Mouse (Mus musculus): ENCODE results near the gene Plpp1. TPM values are rescaled to one million over a fixed set of nuclear protein-coding genes. Genes with fewer than 3 reads are reported as not detected.

Plpp1 gene
- total RNA-seq (2021): 10 to 100 TPM; 25.7 to 27.7 TPM
- long read RNA-seq, transcript Plpp1-201 (6 exons, 1,598 nt): major isoform, 13 of 30 reads
- long read RNA-seq, transcript Plpp1-202 (6 exons, 1,272 nt): minor isoform, 9 of 30 reads
- long read RNA-seq, partial matches to known transcripts: 1 of 30 reads
- long read RNA-seq, other reads (novel, unspliced or antisense): 7 of 30 reads

DNA sequence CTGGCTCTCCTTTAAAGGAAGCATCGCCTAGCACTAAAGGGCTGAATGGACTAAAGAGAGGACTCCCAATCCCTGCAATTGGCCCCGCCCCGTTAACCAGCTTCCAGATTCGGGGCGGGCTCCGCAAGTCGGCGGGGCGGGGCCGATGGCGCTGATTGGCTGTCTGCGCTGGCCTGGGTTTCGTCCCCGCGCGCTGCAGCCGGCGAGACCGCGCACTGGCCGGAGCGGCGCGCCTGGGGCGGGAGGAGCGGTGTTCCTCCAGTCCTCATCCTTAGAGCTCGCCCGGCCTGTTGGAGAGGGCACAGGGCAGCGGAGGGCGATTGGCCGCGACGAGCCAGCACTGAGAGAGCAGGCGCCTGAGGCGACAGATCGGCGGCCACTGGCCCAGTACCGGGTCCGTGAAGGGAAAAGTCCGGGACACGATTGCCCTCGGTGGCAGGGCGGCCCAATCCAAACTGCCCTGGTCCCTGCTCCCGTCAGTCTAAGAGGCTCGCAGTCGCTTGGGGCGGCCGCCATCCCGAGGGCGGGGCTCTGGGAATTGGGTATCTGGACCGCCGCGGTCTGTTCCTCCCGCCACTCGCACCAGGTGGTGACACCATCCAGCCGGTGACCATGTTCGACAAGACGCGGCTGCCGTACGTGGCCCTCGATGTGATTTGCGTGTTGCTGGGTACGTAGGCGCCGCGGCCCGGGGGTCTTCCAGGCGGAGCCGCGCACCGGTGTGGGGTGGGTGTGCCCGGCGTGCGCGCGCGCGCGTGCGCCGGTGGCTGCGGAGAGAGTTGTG is at the start of gene Plpp1:
Gene Plpp1, plus strand, starts transcription at position 196 of the 784 bp plus-strand sequence.
- peak; percentile 90 to 96 for DNase-seq (ENCODE audit: low spot score in 2 of 2)

DNA sequence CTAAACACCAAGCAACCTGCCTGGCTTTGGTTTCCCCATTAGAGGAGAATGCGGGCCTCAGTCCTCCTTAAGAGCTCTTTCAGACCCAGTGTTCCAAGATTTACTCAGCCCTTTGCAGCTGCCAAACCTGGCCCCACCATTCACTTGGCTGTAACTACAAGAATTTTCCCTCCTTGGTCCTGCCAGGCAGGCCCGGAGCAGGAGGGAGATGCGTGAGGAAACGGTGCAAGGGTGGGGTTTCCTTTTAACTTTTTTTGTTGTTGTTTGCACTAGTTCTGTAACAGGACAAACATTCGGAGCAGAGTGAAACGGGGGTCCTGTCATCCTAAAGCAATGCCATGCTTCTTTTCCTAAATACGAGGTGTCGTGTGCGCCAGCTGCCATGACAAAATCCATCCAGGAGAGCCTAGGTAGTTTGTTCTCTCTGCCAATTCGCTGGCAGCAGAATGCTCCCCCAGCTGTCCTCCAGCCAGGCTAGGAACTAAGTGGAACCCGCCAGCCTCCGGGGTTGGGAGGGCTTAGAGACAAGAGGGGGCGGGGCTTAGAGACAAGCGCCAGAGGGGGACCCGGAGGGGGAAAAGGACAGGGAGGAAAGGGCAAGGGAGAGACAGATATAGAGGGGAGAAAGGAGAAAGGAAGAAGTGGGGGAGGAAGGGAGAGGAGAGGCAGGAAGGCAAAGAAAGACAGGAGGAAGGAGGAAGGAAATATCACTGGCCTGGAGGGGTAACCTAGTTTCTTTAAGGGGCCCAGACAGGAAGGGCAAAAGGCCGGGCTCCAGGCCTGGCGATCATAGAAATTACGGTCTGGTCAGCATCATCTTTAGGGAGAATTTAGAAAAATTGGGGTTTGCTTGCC is 48.9 kb upstream of the Plpp1 start:
- DNase-seq (ENCODE audit: low spot score in 2 of 2): no peak

- DNase-seq (ENCODE audit: low spot score in 2 of 2): no peak
Measured at GRCm38 (mm10) chr13:112752309-112752975, 48.1 kb upstream of the Plpp1 start.

- no peak for DNase-seq (ENCODE audit: low spot score in 2 of 2)
Measured at GRCm38 (mm10) chr13:112753522-112753921, 47.1 kb upstream of the Plpp1 start.

- DNase-seq (ENCODE audit: low spot score in 2 of 2): no peak
Measured at GRCm38 (mm10) chr13:112754871-112755270, 45.7 kb upstream of the Plpp1 start.

- peak in 1 of 2 experiments; percentile 27 for DNase-seq (ENCODE audit: low spot score in 2 of 2)
Measured at GRCm38 (mm10) chr13:112755507-112756010, 45.0 kb upstream of the Plpp1 start.

DNA sequence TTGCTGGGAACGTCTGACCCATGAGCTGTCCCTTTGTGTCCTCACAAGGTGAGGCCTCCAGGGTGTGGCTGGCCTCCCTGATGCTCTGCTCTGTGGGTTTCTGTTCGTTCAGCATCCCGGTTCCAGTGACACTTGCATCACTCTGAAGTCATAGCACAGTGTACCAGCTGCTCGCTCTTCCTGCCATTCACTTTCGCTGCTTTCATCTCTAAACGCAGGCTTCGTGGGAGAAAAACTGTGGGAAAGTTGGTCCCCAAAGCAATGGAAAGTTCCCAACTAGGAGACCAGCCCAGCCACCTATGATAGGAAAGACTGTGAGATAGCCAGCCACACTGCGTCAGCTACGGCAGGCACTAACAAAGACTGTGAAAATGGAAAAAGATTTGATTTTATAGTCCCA is 43.2 kb upstream of the Plpp1 start:
- no peak for DNase-seq (ENCODE audit: low spot score in 2 of 2)

DNA sequence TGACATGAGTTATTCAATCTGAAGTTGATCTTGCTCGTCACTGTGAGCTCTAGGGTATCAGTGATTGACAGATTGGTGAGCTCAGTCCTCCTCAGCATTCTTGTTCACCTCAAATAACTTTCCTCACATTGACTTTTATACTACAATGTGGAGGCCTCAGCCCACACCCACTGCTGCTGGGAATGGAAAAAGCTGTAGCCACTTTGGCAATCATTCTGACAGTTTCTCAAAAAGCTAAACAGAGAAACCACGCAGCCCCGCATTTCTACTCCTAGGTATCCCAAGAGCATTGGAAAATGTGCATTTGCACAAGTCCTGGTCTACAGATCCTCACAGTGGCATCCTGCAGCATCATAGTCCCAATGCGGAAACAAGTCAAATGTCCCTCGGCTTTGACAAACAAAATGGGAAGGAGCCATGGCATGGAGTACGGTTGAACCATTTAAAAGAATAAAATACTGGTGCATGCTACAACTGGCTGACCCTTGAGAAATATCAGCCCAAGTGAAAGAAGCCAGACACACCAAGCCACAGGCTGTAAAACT is 42.0 kb upstream of the Plpp1 start:
- DNase-seq (ENCODE audit: low spot score in 2 of 2): no peak

DNA sequence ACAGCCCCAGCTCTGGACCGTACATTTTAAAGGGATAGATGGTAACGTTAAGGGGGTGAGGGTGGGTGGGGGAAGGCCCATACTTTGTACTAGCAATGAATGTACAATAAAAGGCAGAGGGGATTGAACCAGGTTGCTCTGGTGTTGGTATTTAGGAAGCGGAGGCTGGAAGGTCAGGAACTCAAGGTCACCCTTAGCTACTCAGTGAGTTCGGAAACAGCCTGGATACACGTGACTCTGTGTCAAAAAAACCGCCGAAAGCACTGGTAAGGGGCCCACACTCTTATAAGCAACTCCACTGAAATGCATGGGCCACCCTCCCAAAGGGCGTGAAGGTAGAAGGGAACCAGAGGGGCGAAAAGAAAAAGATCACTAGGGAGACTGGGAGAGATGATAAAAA is 41.2 kb upstream of the Plpp1 start:
- DNase-seq (ENCODE audit: low spot score in 2 of 2): no peak

DNA sequence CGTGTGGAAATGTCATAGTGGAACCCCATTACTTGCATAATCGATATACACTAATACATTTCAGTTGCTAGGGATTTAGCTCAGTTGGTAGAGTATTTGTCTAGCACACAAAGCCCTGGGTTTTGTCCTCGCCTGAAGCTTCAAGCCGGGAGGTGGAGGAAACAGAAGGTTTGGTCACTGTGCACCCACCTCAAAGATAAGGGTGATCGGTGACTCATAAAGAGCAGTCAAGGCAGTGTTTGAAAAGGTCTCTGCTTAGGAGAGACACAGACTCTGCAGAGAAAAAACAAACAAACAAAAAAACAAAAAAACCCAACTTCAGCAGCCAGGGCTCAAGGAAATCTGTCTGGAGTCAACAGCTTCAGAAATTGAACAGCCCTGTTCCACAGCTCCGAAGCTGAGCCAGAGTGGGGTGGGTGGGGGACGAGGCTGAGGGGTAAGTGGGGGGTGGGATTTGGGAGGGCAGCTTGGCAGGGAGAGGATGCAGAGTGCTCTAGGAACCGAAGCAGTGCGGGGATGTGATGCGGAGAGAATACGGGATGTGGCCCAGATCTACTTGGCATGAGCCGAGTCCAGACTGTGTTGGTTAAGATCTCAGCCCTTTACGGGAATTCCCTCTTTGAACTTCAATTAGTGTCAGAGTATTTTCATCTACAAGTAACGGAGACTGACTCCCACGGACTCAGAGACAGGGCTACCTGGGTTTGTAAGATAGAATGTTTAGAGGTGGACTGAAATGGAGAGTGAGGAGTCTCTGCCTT is 40.6 kb upstream of the Plpp1 start:
- DNase-seq (ENCODE audit: low spot score in 2 of 2): no peak

DNA sequence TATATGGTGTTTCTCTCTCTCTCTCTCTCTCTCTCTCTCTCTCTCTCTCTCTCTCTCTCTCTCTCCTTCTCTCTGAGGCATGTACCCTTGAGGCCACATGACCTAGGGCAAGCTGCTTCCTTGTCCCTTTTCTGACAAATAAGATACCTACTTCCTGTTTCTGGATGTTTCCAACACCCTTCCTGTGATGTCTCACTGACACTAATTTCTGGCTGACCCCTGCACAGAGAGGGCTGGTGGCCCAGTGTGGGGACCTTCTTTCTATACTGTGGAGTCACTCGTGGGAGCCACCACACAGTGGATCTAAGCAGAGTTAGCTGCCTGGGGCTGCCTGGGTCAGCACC is 40.1 kb upstream of the Plpp1 start:
- DNase-seq (ENCODE audit: low spot score in 2 of 2): no peak

GRCm38 (mm10) chr13:112761787-112762186 is 38.8 kb upstream of the Plpp1 start:
- no peak for DNase-seq (ENCODE audit: low spot score in 2 of 2)

GRCm38 (mm10) chr13:112762548-112762947 is 38.0 kb upstream of the Plpp1 start:
- DNase-seq (ENCODE audit: low spot score in 2 of 2): no peak

GRCm38 (mm10) chr13:112763531-112764091 is 37.0 kb upstream of the Plpp1 start:
- no peak for DNase-seq (ENCODE audit: low spot score in 2 of 2)

DNA sequence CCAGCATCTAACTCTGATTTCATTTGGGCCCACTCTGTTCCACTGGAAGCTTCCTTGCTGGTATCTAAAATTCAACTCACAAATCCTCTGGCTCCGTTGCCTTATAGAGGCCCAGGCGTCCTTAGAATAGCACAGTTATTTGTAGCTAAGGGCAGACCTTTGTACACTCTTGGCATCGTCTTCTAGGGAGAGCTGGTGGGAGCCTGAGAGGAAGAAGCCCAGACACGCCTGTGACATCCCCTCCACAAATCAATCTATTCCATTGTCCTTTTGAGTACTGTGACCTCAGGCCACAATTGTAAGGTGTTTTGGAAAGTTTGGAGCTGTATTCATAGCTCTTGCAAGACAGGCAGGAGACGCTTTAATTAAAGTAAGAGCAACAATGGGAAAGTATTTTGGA is 36.0 kb upstream of the Plpp1 start:
- no peak for DNase-seq (ENCODE audit: low spot score in 2 of 2)

- no peak for DNase-seq (ENCODE audit: low spot score in 2 of 2)
Measured at GRCm38 (mm10) chr13:112765654-112766053, 34.9 kb upstream of the Plpp1 start.

- no peak for DNase-seq (ENCODE audit: low spot score in 2 of 2)
Measured at GRCm38 (mm10) chr13:112770528-112771328, 29.9 kb upstream of the Plpp1 start.

GRCm38 (mm10) chr13:112771447-112772208 is 29.0 kb upstream of the Plpp1 start:
- no peak for DNase-seq (ENCODE audit: low spot score in 2 of 2)

All from layer of hippocampus, adult 18-20 months (tissue).